Mouse (Mus musculus) liver, embryonic 14.5 days (tissue): Measurements from ENCODE around the gene Adam15.

Experiments
- CTCF ChIP-seq: IDR thresholded peaks from 2 replicates; pipeline ENCODE4 v1.5.1; 2016; ENCODE audit warnings: antibody characterized with exemption, low read depth, control low read depth
- EP300 ChIP-seq: IDR thresholded peaks from 2 replicates; pipeline ENCODE4 v1.6.1; 2016; ENCODE audit warnings: antibody characterized with exemption, low read depth

GRCm38 (mm10) chr3:89346815-89347540, 2.8 kb downstream of the Adam15 start:
- no peak for TF ChIP-seq EP300
- TF ChIP-seq CTCF, result no peak
